Mouse (Mus musculus) ovary, postnatal 36 days (tissue): ENCODE results near the gene Ppip5k2.
A peak's percentile ranks its signal among the peaks of the same experiment; 100 is the strongest.

Experiments
- DNase-seq: peaks from one replicate; pipeline ENCODE4 v3.0.0; 2022; ENCODE audit warnings: low spot score, mixed read lengths

Gene Ppip5k2

DNA sequence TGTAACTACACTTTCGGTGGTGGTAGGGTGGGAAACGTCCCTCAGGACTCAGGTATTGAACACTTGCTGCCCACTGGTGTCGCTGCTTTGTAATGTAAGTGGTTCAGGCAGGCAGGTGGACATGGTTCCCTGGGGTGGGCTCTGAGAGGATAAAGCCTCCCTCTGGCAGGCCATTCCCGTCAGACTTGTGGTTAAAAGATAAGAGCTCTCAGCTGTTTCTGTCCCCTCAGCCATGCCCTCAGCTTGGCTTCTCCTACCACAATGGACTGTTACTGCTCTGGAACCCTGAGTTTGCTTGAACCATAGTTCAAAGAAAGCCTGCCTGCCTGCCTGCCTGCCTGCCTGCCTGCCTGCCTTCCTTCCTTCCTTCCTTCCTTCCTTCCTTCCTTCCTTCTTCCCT lies 15.8 kb downstream of the Ppip5k2 start:
- no peak for DNase-seq

DNA sequence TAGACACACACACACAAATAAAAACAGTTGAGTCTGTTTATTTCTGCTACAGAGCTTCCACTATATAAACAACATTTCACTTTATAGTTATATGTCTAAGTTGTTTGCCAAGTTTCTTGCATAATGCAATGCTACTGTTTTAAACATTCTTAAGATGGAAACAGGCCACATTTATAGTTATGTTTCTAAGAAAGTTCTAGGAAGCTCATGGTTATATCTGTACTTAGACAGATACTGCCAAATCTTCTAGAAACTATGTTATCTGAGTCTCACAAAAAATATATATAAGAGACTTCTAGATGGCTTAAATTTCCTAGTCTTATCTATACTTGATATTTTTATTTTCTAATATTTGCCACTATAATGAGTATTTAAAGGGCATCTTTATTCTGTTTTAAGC lies 17.0 kb downstream of the Ppip5k2 start:
- DNase-seq, result no peak

DNA sequence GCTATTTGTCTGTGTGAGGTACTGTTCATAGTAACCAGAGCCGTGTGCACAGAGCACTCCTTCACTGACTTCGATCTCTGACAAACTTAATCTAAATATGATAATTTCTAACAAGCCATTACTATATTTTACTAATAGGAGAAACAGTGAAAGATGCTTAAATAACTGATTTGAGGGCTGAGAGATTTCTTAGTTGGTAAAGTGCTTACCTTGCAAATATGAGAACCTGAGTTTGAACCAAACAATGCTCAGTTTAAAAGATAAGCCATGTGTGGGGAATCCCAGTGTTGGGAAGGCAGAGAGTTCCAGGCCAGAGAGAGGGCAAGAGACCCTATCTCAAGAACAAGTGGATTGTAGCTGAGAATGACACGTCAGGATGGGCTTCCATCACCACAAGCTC lies 22.0 kb downstream of the Ppip5k2 start:
- no peak for DNase-seq

DNA sequence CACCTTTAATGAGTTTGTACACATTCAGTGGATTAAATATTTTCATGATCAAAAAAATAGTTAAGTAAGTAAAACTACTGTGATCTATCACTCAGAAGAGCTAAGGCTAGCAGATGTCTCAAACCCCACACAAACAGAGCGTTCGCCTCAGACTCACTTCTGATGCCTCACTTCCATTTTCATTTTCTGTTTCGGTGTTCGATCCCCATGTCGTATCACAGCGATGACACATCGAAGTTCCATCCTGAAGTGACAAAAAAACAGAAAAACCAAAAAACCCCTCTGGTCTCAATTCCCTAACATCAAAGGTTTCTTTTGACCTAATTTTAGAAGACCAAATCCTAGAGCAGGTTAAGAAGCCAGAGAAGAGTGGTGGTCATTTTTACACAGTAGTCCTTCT lies 23.9 kb downstream of the Ppip5k2 start:
- no peak for DNase-seq

DNA sequence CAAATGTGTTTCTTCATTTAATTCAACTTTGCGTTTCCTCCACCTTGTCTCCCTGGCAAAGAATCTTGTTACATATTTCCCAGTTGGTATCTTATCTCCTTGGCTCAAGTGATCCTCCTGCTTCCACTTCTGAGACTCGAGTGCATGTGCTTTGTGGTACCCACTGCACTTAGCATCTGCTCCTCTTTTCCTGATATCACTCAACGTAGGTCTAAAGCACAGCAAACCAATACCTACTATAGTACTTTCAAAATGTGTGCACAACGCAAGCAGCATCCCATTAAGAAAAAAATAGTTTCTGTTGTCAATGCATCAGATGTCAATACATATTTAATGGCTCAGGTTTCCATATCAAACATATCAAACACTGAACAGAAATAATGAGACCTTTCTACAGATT lies 24.5 kb downstream of the Ppip5k2 start:
- DNase-seq, result no peak

DNA sequence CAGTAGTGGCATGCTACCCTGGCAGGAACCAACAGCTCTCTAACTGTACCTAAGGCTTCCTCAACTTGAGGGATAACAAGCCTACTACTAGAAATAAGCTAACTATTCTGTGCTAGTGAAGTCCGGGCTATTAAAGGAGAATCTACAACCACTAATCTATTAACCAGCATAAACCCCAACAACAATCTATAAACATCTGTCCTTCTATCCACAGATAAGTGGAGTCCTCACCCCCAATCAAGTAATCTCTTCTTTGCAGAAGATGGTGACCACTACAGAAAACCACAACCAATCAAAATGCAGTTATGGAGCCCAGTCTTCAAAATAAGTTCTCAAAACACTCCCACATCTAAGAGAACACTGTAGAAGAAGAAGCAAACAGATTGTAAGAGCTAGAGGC lies 27.1 kb downstream of the Ppip5k2 start:
- DNase-seq, result no peak

DNA sequence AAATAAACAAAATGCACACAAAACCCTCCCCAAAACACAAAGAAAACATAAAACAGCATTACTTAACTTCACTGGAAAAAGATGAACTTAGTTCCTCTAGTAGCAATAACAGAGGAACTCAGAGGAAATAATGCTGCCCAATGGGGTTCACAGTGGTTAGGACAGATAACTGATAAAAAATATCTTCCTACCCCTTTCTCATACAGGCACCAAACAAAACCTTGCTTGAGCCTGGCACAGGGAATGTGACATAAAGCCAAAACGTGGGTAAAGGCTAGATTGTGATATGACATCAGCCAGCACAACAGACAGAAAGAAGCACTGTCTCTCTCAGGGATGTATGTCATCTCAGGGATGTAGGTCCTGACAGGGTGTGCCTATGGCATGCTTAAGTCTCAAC lies 40.9 kb downstream of the Ppip5k2 start:
- DNase-seq, result no peak

DNA sequence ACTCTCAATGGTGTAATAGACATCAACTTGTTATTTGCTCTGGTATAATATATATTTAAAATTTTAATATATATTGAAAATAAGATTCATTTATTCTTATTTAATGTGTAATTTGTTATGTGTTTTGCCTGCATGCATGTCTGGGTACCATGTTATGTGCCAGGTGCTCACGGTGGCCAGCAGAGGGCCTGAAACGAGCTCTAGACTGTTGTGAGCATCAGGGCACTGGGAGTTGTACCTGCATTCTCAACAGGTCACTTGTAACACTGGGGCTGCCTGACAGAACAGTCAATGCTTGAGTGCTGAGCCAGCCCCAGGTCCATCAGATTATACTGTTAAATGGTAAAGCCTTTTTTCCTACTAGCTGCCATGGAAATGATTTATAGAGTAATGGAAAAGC lies 43.5 kb downstream of the Ppip5k2 start:
- DNase-seq, result no peak

DNA sequence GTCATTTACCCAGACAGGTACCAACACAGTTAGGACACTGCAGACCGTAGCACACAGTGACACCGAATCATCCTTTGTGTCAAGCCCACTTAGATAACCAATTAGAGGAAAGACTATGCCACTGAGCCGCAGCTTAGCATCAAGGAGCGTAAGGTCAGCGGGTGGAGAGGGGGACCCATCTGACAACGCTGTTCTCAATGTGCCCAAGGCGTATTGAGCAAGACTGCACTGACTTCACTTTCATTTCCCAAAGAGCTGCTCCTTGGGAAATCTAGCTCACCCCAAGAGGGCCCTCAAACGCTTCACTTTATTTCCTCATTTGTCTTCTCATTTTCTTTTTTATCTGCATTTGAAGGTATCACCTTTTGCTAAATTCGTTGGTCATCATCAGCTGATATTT lies 51.8 kb downstream of the Ppip5k2 start:
- no peak for DNase-seq

DNA sequence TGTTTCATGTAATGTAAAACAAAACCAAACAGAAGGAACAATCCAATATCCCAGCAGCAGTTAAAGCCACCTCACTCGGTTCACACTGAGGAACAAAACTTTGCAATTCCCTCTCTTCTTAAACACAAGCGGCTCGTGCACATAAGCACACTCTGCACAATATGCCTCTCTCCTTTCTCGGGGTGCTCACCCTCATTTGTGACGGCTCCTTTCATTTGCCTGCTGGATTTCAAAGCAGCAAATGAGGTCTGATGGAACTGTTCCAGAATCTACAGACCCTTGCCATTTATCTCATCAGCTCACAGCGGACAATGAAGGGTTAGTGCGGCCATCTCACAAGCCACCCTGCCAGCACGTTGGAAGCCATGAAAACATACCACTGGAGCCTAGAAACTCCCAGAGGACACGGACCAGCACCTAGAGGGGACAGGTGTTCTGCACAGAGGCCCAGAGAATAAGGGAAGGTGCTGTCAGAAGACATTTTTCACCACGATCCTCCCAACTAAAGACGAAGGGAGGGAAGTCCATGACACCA lies 55.8 kb downstream of the Ppip5k2 start:
- DNase-seq, result no peak

DNA sequence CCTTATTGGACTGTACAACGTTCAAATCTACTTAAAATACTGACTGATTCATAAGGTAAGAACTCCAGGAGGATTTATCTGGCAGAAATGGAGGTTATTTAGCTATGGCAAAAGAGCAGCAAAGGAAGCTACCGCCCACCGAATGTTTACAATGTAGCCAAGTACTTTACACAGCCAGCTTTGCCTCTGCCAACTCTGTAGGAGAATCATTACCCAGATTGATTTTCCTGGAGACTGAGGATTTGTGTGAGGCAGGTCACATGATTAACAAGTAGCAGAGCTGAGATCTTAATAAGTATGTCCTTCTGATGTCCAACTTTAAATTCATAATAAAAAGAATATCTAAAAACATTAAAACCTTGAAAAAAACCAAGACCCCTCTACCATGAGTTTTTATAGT lies 59.7 kb downstream of the Ppip5k2 start:
- DNase-seq, result no peak

DNA sequence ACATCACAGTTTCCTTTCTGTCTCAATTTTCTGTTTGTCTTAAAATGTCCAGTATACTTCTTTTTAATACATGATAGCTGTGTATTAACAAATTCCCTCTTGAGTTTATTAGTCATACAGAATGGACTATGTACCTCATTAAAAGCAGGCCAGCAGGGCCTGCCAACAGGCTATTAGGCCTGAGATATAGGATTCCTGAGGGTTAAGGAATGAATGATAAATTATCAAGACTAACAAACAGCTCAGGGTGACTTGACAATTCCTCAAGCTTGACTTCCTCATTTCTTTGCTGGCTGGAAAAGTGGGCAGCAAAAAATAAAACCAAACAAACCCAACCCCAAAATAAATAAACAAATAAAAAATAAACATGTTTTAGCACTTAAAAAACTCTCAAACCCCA lies 64.8 kb downstream of the Ppip5k2 start:
- no peak for DNase-seq

DNA sequence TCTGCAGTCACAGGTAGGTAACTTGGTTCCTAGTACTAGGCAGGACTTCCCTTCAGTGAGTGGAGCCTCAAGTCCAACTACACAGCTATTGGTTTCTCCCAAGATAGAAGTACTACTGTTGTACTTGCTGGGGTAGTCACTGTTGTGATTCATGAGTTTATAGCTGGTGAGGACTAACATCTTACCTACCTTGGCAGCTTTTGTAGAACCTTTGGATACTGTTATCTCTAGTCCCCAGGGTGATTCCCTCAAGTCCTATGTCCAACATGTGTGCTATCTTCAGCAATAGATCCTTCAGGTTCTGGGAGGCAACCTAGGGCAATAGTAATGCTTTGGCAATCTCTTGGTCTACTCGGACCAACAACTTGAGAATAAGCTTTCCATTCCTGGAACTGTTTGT lies 65.6 kb downstream of the Ppip5k2 start:
- DNase-seq, result no peak

DNA sequence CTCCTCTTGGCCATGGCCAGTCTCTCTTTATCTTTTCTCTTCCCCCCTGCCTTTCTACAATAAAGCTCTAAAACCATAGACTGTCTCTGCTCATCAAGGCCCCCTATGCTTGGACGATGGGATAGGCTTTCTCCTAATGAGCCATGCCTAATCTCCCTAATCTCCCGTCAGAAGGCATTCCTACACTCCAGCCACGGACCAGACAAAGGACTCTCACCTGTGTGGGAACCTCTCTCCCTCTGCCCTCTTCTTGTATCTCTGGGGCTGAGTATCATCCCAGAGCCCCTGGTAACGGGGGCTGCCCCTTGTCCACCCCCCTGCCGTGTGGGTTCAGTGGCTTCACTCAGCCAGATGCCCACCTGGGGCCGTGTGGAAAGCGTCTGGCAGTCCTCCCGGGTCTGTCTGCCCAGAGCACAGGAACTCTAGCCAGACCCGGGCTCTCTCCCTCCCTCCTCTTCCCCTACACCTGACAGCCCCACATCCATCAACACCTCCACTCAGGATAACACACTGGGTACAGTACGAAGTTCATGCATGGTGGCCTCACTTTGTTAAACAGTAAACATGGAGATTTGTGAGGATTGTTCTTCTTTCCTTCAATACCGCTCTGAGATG lies 71.1 kb downstream of the Ppip5k2 start:
- no peak for DNase-seq

DNA sequence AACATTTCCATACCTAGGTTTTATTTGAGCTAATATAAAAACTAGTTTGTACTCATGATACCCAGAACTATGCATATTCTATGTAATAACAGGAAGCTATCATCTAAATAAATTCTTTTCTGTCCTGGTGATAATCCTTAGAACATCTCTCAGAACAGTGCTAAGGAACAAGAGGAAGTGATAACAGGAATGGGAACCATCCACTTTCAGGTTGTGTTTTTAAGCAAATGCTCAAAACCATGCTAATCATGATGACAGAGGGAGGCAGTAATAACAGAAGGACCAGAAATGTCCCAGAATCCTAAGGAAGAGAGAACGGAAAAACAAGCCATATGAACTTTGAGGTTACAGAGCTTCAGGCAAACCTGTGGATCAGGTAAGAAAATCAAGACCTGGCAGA lies 72.9 kb downstream of the Ppip5k2 start:
- no peak for DNase-seq

DNA sequence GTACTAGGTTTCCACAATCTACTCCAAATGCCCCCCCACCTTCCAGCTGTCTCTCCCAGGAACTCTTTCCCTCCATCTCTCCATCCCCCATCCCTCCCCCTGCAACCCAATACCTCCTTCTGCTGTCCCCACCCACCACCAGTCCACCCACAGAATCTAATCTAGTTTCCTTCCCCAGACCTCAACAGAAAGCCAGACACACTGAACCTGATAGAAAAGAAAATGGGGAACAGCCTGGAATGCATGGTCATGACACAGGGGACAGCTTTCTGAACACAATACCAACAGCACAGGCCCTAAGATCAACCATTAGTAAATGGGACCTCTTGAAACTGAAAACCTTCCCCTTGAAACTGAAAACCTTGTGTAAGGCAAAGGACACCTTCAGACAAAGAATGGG lies 76.4 kb downstream of the Ppip5k2 start:
- DNase-seq, result no peak

DNA sequence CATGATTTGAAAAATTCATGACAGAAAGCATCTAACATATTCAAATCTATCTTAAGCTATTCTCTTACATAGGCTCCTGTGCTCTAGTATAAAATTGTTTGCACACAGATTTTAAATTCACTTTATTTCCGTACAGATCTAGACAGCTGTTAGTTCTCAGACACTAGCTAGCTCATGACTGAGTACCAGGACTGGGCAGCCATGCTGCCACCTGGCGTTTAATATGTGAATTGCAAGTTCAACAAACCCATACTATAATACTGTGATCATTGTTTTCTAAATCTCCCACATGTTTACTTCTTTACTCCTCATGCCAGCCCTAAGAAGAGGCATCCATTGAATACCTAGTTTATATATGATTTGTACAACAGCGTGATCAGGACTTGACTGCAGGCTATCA lies 81.5 kb downstream of the Ppip5k2 start:
- no peak for DNase-seq

DNA sequence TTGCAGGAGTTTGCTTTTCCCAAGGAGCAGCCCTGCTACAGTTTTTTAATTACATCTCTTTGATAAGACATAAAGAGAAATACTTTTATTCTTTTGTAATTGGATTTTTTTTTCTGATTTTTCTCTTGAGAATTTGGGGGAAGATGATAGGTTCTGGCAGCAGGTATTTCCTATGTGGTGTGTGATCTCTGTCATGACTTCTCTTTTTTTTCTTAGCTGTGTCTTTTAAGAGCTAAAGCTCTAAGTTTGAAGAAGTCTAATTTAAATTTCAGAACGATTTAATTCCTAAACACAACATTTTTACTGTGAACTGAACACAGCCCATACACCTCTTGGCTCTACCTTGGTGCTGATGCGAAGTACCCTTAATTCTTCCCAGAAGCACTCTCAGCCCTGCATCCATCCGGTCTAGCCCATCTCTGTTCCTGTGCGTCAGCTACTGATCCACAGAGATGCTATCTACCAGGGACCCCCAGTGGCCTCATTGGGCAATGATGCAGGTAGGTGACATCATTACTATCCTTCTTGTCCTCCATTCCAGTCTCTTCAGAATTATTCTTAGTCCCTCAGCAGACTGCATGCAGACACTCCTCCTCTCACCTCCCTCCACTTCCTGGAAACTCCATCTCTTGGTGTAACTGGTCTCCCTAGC lies 93.6 kb downstream of the Ppip5k2 start:
- DNase-seq, result no peak

DNA sequence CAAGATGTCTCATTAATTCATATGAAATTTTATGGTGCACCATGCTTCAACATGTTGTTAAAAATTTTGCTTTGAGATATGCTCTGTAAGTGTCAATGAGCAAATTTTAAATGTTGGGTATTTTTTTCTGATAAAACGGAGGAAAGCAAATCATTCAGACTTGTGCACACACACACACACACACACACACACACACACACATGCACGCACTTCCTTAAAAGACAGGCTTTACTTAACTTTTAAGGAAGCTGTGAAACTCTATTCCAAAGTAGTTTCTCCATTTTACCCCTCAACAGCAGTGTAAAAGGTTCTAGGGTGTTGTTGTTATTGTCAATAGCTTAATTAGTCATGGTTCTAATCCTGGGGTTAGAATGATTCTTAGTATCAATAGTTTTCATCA lies 94.1 kb downstream of the Ppip5k2 start:
- DNase-seq, result no peak

DNA sequence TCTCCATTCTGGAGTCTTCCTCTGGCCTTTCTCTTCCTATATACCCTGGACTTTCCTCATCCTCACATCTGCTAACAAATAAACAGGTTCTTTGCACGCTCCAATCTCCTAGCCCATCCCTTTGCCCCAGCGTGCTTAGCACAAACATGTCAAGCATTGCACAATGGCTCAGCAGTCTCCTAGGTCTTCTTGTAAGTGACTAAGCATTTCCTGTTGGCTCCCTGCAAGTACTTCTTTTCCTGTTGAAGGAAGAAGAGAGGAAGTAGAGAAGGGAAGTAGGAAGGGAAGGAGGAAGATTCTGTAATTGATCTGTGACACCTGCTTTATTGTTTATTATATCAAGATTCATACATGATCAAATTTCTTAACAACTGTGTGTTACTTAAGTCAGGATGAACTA lies 97.4 kb downstream of the Ppip5k2 start:
- DNase-seq, result no peak

DNA sequence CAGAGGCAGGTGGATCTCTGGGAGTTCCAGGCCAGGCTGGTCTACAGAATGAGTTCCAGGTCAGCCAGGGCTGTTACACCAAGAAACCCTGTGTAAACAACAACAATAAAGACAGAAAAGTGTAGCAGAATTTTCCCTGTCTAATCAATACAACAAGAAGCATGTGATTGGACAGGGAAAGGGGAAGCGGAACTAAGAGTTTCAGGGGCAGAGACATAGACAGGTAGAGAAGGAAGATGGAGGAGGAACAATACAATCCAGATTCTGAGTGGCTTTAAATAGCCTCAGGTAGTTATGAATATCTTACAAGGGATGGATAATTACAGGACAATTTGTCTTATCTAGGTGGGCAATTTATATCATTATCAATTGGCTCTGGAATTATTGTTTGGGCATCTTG lies 102.9 kb downstream of the Ppip5k2 start:
- no peak for DNase-seq

DNA sequence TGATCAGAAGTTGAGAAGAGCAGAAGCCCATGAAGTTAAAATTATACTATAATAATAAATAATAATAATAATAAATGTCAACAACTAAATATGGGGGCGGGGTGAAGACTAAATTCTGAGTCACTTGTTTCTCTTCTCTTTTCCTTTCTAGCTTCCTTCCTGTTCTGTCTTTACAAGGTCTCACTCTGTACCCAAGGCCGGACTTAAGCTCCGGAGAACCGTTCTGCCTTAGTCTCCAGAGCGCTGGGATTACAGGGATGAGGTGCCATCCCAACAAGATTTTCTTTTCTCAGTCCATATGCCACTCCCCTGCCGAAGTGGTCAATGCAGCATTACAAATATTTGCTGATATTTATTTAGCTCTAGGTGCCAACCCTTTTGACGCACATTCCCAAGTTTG lies 107.9 kb downstream of the Ppip5k2 start:
- no peak for DNase-seq

DNA sequence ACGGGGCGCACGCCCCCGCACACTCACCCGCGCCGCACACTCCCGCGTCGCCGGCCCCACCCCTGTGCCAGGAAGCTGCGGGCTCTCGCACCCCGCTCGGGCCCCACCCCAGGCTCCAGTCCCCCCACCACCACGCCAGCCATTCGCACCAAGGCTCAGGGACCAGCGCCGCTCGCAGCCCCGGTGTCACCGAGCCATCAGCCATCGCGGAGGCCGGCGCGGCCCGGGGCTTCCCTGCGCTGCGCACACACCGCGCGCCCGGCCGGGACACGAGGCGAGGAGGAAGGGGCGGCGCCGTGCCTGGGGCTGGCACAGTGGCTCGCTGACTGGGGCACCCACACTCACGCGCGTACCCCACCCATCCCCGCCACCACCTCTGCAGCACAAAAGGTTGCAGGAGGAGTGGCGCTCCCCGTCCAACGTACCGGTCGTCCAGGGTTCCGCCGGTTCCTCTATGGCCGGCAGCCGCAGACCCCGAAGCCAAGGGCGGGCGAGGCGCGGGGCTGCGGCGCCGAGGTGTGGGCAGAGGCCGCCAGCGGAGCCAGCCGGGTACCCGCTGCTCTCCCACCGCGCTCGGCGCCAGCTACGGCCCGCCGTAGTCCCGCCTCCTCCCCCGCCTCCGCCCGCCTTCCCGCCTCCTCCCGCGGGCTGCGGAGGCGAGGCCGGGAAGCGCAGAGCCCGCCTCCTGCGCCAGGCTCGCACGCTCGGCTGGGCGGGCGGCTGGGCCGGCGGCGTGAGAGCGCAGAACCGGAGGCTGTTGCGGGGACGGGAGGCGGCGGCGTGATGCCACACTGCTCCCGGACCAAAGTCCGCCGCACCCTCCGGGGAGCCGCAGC lies 108.6 kb downstream of the Ppip5k2 start, which contains the start of gene D1Ertd622e:
D1Ertd622e (minus strand) TSS at position 669 of the 836 bp plus-strand sequence.
- peak; percentile 87 for DNase-seq
